Mouse (Mus musculus): ENCODE data around the gene Prkce.

Prkce gene

DNA sequence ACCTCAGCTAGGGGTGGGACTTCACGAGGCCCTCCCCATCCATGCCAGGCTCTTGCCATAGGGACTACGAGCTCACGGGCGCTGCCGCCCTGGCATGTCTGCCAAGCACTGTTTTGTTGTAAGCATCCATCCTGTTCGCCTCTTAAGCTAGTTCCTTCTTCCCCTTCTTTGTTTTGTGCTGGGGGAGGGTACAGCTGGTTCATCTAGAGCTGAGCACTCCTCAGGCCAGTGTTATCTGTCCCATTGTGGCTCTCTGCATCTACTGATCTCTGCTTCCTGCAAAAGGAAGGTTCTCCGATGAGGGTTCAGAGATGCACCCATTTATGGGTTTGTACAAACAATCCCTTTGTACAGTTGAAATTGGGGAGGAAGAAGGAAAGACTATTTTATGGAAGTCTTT, 9.1 kb downstream of the Prkce start:
- ATAC-seq (ENCODE audit: low TSS enrichment) = no peak

DNA sequence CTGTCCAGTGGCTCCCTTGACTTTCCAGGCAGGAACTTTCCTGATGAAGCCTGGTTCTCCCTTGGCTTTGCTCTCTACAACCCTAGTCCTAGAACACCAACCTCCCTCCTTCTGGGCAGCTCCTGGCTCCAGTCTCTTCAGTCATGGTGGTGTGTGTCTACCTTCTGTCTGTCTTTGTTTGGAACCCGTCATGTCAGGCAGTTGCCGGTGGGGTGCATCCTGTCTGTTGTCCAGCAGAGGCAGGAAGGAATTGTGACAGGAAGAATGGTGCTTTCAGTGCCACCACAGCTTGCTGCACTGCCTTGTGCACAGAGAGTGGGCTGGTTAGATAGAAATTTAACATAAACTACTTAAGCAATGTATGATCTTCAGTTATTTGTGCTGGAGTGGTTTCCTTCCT, 16.2 kb downstream of the Prkce start:
- no peak for ATAC-seq (ENCODE audit: low TSS enrichment)

DNA sequence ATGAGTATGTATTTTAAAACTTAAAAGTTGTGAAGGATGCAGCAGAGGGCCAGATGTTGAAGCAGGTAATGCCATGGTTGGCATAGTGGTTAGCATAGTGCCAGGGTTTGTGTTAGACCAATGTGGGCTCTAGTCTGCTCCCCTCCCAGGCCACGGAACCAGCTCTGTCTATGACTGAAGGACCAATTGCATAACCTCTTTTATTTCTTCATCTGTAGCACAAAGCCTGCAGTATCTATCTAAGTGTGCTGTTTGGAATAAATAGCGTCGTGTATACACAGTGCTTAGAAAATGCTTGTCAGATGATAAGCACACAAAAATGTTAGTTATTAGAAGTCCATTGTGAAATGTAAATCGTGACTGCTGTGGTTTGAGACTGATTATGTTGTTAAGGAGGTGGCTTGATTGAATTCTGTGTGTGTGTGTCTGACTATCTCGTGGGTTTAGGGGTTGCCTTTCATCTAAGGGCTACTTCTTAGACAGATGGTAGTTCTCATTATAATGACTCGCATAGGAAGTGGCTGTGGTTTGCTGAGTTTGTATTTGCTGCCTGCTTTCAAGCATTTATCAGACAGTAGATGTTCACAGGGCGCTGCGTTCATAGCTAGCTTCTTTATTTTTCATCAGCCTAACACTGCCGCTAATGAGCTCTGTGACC, 17.1 kb downstream of the Prkce start:
- 0 out of 2 replicates have a peak, but pooled peaks have one; percentile 17 for ATAC-seq (ENCODE audit: low TSS enrichment)

DNA sequence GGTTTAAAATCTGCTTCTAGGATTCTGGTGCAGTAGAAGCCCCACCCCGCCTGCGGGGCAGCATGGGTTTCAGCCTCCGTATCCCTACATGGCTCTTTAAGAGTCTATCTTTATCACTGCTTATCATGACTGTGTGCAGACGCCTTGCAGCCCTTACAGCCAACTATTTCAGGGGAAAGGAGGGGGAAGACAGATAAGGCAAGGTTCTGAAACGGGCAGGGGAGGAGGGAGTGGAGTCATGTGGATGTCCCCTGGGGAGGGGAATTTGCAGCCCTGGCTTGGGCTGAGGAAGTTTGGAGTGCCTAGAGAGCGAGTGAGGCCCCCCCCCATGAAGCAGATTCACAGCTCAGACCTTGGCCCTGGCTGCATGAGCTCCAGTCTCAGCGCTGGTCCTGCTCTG, 18.0 kb downstream of the Prkce start:
- peak; percentile 91 for ATAC-seq (ENCODE audit: low TSS enrichment)

DNA sequence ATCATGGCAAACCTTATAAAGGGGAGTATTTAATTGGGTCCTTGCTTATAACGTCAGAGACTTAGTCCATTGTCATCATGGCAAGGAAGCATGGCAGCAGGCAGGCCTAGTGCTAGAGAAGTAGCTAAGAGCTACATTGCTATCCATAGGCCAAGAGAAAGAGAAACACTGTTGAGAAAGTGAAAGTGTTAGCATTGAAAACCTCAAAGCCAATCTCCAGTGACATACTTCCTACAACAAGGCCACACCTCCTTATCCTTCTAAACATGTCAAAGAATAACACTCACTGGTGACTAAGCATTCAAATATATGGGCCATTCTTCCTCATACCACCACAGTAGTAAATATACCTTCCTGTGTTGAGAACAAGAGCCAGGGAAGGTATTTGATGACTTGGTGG, 20.2 kb downstream of the Prkce start:
- no peak for ATAC-seq (ENCODE audit: low TSS enrichment)

DNA sequence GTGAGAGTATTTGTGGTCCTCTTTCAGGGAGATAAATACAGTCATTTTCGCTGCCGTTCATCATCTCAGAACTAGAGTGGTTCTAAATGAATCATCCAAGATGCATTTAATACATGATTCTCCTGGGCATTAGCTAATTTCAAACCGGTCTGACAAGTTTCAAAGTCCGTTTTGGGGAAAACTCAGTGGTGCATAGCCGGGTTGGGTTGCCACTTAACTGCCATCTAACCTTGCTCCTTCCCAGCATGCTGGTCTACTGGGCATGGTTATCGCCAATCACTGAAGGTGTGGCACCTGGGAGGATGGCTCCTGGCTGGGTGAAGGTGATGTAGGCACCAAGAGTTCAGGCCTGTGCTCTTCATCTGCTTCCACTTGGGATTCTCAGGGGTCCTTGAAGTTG, 26.4 kb downstream of the Prkce start:
- ATAC-seq (ENCODE audit: low TSS enrichment) = no peak

DNA sequence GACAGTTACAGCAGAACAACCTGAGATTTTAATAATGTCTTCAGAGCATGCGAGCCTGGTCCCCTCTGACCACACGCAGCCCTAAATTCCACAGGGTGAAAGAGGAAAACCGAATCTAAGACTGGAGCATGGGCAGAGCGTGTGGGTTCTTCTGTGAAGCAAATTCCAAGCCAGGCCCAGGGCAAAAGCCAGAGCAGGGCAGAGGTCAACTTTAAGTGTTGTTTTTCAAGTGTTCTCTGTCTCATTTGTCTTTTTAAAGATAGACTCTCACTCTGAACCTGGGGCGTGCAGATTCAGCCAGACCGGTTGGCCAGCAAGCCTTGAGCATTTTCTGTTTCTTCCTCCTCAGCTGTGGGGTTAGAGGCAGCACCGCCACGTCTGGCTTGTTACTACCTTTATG, 27.3 kb downstream of the Prkce start:
- no peak for ATAC-seq (ENCODE audit: low TSS enrichment)

DNA sequence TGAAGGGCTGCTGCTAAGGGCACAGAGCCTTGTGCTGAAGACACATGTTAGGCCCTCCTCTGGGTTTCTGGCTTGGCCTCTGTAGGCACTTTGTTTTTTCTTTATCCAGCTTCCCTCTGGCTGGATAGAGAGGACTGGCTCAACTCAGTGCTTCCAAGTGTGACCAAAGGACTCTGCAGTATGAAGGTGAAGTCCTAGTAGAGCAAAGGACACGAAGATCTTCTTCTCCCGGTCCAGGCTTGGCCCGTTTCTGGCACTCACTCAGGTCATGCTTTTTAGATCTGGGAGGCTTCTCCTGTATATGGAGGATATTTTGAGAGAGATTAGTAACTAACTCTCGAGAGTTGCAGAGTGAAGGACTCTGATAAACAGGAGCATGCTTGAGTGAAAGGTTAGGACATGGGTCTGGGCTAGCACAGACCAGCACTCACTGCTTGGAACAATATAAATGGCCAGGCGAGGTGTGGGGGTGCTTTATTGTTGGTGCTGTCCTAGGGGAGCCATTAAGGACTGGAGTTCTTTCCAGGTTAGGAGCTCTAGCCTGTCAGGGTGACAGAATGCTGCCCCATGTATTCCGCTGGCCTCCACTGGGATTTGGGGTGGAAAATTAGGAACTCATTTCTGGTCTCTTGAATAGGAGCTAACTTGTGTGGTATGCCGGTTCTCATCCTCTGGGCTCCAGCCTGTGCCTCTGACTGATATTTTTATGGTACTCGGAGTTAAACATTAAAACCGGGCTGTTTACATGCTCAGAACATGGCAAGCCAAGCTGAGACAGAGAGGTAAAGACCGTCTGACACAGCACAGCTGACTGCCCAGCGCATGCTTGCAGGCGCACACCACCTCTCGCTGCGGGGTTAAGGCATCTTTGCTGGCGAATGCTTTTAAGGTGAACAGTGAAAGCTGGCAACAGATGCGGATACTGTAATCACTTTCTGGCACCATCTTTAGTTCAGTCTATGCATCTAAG, 31.2 kb downstream of the Prkce start:
- no peak for ATAC-seq (ENCODE audit: low TSS enrichment)

DNA sequence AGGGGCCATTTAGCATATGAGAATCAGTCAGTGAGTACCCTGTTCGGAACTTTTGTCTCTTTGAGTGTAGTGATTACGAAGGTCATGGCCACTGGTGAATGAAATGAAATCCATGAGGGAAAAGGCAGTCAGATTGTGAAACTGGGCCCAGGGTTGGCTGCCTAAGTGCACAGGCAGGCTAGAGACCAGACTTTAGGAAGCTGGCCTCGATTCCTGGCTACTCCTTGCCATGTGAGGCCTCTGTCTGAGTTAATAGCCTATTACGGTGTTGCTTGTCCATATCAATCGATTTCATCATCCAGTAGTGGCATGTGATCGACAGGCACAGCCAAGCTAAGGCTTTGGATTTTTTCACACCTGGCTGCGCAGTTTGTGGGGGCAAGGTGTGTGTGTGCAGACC, 34.4 kb downstream of the Prkce start:
- no peak for ATAC-seq (ENCODE audit: low TSS enrichment)

DNA sequence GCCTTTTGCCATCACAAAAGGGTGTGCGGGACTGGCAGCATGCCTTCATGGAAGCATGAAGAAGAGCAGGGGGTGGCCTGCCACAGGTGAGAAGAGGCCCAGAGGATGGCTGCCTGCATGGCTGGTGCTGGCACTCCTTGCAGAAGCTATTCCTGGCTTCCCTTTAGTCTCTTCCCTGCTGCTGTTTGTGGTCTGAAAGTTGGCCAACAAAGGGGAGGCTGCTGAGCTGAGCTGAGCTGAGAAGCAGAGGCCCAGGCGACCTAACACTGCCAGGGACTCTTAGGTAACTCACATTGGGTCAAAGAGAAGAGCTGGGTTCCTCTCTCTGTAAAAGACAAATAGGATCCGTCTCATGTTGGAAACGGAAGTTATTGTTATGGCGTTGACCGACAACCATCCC, 35.4 kb downstream of the Prkce start:
- peak; percentile 56; the same call in 1 of the 2 replicates for ATAC-seq (ENCODE audit: low TSS enrichment)

DNA sequence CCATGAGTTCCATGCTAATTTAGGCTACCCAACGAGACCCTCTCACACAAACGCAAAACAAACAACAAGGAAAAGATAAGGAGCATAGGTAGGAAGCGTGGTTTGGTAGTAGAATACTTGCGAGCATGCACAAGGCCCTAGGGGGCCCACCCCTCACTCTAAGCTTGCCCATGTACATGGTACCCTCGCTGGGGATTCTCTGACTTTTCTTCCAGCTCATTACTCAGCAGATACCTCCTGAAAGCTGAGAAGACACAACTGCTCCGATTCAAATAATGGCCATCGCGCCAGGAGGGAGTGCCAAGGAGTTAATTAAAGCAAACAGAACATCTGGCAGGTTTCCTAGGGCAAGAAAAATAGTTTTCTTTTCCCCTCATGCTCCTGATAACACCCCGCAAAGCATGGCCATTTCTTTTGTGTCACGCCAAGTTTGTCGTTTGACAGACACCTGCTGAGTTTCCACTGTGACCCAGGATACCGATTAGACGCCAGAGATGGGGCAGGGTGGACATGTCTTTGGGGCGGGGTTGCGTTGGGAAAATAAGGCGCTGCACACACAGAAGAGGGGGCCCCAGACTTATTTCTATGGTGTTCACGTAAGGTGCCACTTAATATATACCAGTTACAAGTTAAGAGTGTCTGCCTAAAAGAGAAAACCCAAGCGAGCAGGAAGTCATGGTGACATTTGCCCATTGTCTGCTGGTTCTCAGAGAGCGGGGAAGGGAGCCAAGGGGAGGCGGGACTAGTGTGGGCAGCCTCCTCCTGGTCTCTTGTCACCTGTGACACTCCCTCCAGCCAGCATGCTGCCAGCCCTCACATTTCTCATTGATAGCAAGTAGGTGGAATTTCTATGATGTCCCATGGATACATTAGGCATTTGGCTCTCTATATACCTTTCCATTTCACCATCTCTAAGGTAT, 36.2 kb downstream of the Prkce start:
- ATAC-seq (ENCODE audit: low TSS enrichment) = no peak

DNA sequence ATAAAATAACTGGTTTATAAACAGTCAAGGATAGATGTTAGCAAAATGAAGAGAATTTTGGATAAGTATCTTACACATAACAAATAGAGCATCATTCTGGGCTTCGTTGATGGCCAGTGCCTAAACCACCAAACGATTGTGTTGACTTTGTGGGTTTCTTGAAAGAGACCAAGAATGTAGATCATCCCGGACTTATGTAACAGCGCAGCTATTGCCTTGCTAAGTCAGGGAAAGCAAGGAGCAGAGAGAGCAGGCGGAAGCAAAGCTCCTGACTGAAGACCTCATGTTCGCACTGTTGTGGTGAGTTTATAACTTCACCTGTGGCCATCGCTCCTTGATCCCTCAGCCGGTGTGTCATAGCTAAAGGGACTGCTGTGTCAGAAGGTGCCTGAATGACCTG, 38.7 kb downstream of the Prkce start:
- ATAC-seq (ENCODE audit: low TSS enrichment) = no peak

DNA sequence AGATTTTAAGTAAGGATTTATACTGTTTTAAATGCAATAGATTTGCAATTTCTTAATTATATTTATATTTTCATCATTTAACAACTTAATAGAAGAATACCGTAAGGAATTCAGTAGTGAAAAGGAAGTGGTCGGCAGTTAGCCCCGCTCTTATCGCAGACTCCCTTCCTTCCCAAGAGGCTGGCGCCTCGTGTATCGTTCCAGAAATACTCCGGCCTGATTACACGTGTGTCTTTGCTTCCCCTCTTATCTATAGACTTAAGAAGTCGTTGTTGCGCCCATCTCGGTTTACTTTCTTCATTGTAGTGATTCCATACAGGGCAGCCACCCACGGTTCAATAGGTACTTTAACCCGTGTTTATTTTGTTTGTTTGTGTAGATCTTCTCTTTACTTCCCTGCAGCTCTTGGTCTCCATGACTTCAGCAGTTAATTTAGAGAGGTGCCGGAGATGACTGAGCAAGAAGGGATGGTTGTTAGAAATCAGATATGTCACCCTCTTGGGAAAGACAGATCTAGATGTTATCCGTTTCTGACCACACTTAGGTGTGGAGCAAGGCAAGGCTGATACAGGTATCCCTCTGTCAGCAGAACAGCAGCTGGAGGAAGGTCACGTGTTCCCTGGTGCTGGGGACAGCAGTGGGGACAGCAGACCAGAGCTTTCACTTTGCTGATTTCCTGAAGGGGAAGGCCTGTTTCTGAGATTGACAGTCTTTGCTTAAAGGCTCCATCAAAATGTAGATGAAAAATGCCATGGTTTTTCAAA, 40.7 kb downstream of the Prkce start:
- no peak for ATAC-seq (ENCODE audit: low TSS enrichment)

DNA sequence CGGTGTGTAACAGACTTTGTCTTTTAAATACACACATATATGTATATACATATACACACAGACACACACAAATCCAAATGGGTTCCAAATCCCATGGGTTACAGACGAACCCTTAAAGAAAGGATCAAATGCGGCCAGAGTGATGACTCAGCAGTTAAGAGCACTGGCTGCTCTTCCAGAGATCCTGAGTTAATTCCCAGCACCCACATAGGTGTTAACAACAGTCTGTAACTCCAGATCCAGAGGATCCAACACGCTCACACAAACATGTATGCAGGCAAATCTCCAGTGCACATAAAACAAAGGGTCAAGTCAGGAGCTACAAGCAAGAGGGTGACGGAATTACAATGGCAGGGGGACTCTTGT, 41.2 kb downstream of the Prkce start:
- ATAC-seq (ENCODE audit: low TSS enrichment) = no peak

DNA sequence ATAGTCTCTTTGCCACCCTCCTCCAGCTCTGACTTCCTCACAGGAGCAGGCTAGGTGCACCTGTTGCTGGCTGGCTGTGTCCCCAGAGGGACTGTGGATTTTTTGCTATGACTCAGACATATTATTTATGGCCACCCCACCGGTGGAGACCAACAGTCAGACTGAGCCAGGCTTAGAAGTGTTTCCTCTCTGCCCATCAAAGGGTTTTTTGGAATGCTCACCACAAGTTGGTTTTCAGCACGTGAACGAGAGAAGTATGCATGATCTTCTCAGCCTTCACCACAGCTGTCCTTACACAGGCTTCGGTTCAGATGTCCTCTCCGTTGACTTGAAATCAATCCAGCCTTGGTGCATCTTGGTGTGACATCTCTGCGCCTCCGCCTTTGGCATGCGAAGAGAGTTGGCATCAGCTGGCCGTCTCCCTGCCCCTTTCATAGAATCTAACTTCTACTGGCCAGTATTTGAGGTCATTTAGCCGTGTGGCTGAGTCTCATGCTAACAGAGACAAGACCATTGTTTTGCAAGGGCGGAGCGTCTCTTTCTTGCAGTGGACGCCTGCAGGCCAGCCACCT, 42.2 kb downstream of the Prkce start:
- ATAC-seq (ENCODE audit: low TSS enrichment) = no peak

DNA sequence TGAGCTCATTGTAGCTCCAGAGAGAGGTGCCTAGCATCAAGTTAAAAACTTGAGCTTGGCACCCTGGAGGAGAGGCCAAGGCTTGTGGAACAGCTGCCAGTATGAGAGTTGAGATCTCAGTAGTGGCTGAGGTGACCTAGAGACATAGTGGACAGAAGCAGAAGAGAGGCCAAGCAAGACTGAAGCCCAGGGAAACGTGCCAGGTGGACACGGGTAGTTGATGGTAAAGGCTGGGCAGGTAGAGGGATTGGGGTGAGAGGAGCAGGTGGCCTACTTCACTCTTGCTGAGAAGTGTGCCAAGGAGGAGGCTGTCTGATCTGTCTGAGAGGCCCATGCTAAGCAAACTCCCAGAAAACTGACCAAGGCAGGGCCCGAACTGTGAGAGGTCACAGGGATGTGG, 44.6 kb downstream of the Prkce start:
- ATAC-seq (ENCODE audit: low TSS enrichment) = no peak

DNA sequence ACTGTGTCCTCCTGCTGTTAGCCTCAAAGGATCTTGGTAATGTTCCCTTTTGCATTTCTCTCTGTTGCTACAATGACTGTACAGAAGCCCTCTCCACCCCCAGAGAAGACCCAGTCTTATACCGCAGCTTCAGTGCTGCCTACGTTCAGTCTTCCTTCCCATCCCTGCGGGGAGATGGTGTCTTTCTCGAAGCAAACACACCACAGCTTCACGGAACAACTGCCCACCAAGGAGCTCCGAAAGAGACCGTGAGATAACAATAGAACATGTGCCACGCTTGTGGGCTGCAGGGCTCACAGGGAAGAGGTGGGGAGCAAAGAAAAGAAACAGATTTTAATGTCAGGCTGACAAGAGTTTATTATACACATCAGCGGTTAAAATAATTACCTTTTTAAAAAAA, 46.7 kb downstream of the Prkce start:
- peak; percentile 56 for ATAC-seq (ENCODE audit: low TSS enrichment)

DNA sequence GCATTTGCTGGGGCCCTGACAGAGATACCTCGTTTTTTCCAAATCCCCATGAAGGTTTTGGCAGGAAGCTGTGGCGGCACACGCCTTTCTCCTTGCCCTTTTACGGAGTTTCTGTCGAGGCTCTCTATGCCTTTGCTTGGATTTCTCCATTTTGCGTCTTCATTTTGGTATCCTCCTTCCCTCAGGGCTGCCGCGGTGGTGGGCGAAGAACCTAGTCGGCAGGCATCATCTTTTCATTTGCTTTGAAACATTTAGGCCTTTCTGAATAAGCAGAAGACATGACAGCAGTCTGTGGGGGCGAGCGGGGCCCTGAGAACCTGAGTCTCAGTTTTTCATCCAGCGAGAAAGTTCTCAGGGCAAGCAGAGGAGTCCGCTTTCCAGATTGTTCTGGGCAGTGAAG, 47.2 kb downstream of the Prkce start:
- peak; percentile 34 for ATAC-seq (ENCODE audit: low TSS enrichment)

DNA sequence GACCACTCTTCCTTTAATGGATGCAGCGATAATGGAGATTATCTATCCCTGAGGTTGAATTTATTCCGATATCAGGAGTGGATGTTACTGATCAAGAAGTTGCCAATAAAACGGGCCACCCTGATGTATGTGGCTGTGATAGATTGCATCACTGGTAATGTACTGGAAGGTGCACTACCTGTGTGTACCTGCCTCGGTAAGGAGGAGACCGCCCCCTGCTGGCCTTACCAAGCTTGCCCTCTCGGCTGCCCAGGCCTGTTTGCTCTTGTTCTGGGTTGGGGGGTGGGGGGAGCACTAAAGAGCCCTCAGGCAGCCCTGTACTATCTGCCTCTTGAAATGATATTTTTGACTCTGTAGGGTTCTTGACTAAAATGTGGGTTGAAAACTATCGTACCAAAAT, 48.2 kb downstream of the Prkce start:
- no peak for ATAC-seq (ENCODE audit: low TSS enrichment)

DNA sequence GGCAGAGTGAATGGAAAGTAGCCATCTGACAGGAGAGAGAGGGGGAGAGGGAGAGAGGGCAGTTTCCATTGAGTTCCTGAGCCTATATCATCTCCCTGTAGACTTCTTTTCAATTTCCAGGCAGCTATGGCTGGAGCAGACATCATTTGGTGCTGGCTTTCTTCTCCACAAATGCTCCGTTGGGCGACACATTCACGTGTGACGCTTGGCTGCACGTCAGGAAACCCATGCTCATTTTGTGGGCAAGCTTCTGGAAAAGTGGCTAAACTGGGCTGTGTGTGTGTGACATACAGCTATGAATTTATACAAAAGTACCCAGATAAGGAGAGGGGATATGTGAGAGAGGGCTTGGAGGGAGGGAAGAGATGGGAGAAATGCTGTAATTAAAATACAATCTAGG, 49.9 kb downstream of the Prkce start:
- ATAC-seq (ENCODE audit: low TSS enrichment) = no peak

DNA sequence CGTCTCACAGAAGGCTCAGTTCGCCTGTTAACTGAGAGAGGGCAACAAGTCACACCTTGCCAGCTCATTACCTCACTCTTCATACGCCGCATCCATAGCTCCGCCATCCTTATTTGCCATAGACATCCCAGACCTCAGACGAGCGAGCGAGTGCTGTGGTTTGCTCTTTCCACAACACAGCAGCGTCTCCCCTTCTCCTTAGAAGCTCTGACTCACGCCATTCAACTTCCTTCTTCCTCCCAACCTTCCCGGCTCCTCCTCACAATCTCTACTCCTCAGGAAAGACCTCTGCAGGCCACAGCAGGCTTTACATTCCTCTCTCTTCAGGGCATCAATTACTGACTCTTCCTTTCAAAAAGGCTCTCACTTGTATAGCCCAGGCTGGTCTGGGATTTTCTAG, 51.0 kb downstream of the Prkce start:
- peak; percentile 11; the same call in 1 of the 2 replicates for ATAC-seq (ENCODE audit: low TSS enrichment)
